ENCODE assay signal across 9 mouse cellular contexts in the genomic region with DNA sequence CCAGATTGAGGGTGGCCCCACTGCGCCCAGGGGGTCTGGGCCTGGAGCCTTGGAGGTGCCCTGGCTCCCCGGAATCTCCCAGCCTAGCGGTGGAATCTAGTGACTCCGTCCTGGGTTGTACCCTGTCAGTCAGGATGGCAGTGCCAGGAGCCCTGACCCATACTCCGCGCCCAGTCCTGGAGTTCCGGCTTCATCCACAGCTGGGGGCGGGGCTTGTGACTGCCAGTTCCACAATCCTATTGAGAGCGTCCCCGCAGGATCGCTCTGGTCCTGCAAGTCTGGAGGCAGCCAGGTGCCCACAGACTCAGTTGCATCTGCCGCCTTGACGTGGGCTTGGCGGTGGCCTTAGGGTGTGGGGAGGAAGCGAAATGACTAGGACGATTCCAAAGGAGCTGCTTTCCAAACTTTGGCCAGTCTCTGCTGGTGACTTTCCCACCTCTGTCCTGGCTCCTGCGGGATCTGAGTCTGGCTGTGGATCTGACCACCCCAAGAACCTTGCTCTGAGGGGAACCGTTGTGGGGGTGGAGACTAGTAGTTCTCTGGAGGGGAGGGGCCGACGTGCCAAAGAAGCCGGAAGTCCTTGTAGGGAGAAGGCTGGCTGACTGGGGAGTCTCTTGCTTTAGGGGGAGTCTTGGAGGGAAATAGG. TPM values are rescaled to one million over a fixed set of nuclear protein-coding genes. Genes with fewer than 3 reads are reported as not detected.
A peak's percentile ranks its signal among the peaks of the same experiment; 100 is the strongest.
DNase-seq lines count a peak whose midpoint lies in the region; ATAC-seq and TF ChIP-seq lines count a peak whose summit lies in the region.
"Had no signal": no experiment of that assay in that cellular context is flagged by ENCODE, and none has a peak within 500 bp of the region (broad histone marks: within the 10 kb centered on the region; RNA-seq: fewer than 3 reads in every experiment).

No protein-coding gene starts in this region.

- no peak for TF ChIP-seq EP300 in heart, postnatal 0 days (IDR thresholded peaks at IDR 0.05; ENCODE audit: low read depth)

- H3K27me3 ChIP-seq in forebrain, embryonic 10.5 days (ENCODE audit: poor library complexity, severe bottlenecking) = 0 out of 2 replicates have a peak, but pooled peaks cover 4% of the 10 kb centered on the region
- no peaks in the 10 kb centered on the region for H3K27me3 ChIP-seq in heart, postnatal 0 days (ENCODE audit: control insufficient read depth, insufficient read depth, low read length)
- H3K27me3 ChIP-seq in lung, embryonic 16.5 days (ENCODE audit: control insufficient read depth, insufficient read depth, low read depth, low read length) = no peaks in the 10 kb centered on the region

- H3K9ac ChIP-seq in heart, postnatal 0 days (replicated peaks; ENCODE audit: low read depth, low read length) = peak overlapping the region; percentile 83
- peak overlapping the region; percentile 84 for H3K9ac ChIP-seq in lung, embryonic 16.5 days (ENCODE audit: low read length)

- peak overlapping the region; percentile 92 for H3K4me3 ChIP-seq in forebrain, embryonic 10.5 days
- H3K4me3 ChIP-seq in heart, postnatal 0 days (ENCODE audit: low read depth, low read length) = peak overlapping the region; percentile 97
- H3K4me3 ChIP-seq in lung, embryonic 16.5 days (ENCODE audit: low read length) = peak overlapping the region; percentile 75
- H3K4me3 ChIP-seq in olfactory bulb, adult 2 months (ENCODE audit: insufficient read depth, low read depth, low read length) = peak overlapping the region; percentile 55

- under 1% methylated on average over 21 of the region's 21 CpGs for WGBS in forebrain, embryonic 10.5 days
- under 1% methylated on average over 21 of the region's 21 CpGs for WGBS in heart, postnatal 0 days
- 0% methylated on average over 21 of the region's 21 CpGs for WGBS in lung, embryonic 16.5 days
- 1% methylated on average over 21 of the region's 21 CpGs for WGBS in olfactory bulb, adult 2 months

- peak; percentile 89 for ATAC-seq in heart, postnatal 0 days (ENCODE audit: insufficient read depth, low read depth)
- ATAC-seq in lung, embryonic 16.5 days (ENCODE audit: low read depth) = peak; percentile 87

- peak; percentile 84 for DNase-seq in CD4-positive, CD25-positive, alpha-beta regulatory T cell, adult 2 months (ENCODE audit: low read depth, low spot score)
- DNase-seq in adrenal gland, postnatal 25 days = peak; percentile 93
- peak; percentile 82 for DNase-seq in forebrain, embryonic 10.5 days (ENCODE audit: extremely low spot score, low spot score)
- DNase-seq in heart, postnatal 0 days (ENCODE audit: low spot score) = peak; percentile 89
- peak; percentile 96 to 98 for DNase-seq in kidney, postnatal 36 days
- peak; percentile 67 to 80 for DNase-seq in thymus, adult 18-20 months

- TF ChIP-seq CTCF in heart, postnatal 0 days (IDR thresholded peaks at IDR 0.05; ENCODE audit: low read depth) = peak; percentile 53
- no peak for TF ChIP-seq CTCF in olfactory bulb, adult 2 months (IDR thresholded peaks at IDR 0.05; ENCODE audit: insufficient read depth, low read depth, low read length)

- peak overlapping the region; percentile 100 for H3K4me2 ChIP-seq in heart, postnatal 0 days (ENCODE audit: low read depth, low read length)
- H3K4me2 ChIP-seq in lung, embryonic 16.5 days (ENCODE audit: low read depth, low read length) = peak overlapping the region; percentile 99

- peaks cover 32% of the 10 kb centered on the region for H3K4me1 ChIP-seq in forebrain, embryonic 10.5 days
- peaks cover 24% of the 10 kb centered on the region for H3K4me1 ChIP-seq in heart, postnatal 0 days (ENCODE audit: control insufficient read depth, insufficient read depth)
- peaks cover 14% of the 10 kb centered on the region for H3K4me1 ChIP-seq in lung, embryonic 16.5 days (replicated peaks; ENCODE audit: control insufficient read depth, insufficient read depth, low read length)
- peaks cover 16% of the 10 kb centered on the region for H3K4me1 ChIP-seq in olfactory bulb, adult 2 months (ENCODE audit: control insufficient read depth, insufficient read depth, low read length)

- H3K27ac ChIP-seq in forebrain, embryonic 10.5 days = peak overlapping the region; percentile 85
- peak overlapping the region; percentile 83 for H3K27ac ChIP-seq in heart, postnatal 0 days (ENCODE audit: low read depth)
- peak overlapping the region; percentile 82 for H3K27ac ChIP-seq in lung, embryonic 16.5 days (ENCODE audit: low read length)
- H3K27ac ChIP-seq in olfactory bulb, adult 2 months (ENCODE audit: insufficient read depth, low read depth, low read length) = no peak overlapping the region

- no peaks in the 10 kb centered on the region for H3K9me3 ChIP-seq in forebrain, embryonic 10.5 days
- no peaks in the 10 kb centered on the region for H3K9me3 ChIP-seq in heart, postnatal 0 days (replicated peaks; ENCODE audit: control insufficient read depth, low read length)
- no peaks in the 10 kb centered on the region for H3K9me3 ChIP-seq in lung, embryonic 16.5 days (ENCODE audit: control insufficient read depth, low read length)

- TF ChIP-seq POLR2A in olfactory bulb, adult 2 months (IDR thresholded peaks at IDR 0.05; ENCODE audit: insufficient read depth, low read depth, low read length) = no peak

- peaks cover 42% of the 10 kb centered on the region for H3K36me3 ChIP-seq in forebrain, embryonic 10.5 days (replicated peaks)
- peaks cover 31% of the 10 kb centered on the region for H3K36me3 ChIP-seq in heart, postnatal 0 days (replicated peaks; ENCODE audit: control insufficient read depth, insufficient read depth, low read length)
- peaks cover 14% of the 10 kb centered on the region for H3K36me3 ChIP-seq in lung, embryonic 16.5 days (ENCODE audit: control insufficient read depth, insufficient read depth, low read length)

RNA-seq across cellular contexts. Expression of a gene that starts 1.1 kb away (rescaled TPM):
- 1.00 and 1.8 TPM in 2 replicates for total RNA-seq in adrenal gland, postnatal 25 days (2021)
- 0.17 and 0.58 TPM in 2 replicates for polyA plus RNA-seq in forebrain, embryonic 10.5 days (2016; fragmentation: Nextera tagmentation; extraction: Ambion mirVana)
- total RNA-seq in heart, postnatal 0 days (2014; rRNA removed; ENCODE audit: low replicate concordance) = 2.6 TPM in 1 of 2 replicates, not detected in the other
- 0.52 and 0.68 TPM in 2 replicates for polyA plus RNA-seq in heart, postnatal 0 days (2015; fragmentation: Nextera tagmentation; extraction: Ambion mirVana)
- polyA plus RNA-seq in lung, embryonic 16.5 days (2015; fragmentation: Nextera tagmentation; extraction: Ambion mirVana) = 0.13 and 0.14 TPM in 2 replicates
- not detected in 2 replicates for polyA plus RNA-seq in olfactory bulb, adult 2 months (2012; ENCODE audit: insufficient read depth, insufficient read length, low replicate concordance, missing spikeins)
- polyA plus RNA-seq: large intestine, adult 2 months had no signal

RNA-seq across cellular contexts. Expression of a gene that starts 1.1 kb away (rescaled TPM):
- total RNA-seq in adrenal gland, postnatal 25 days (2021) = 98.3 and 108 TPM in 2 replicates
- polyA plus RNA-seq in forebrain, embryonic 10.5 days (2016; fragmentation: Nextera tagmentation; extraction: Ambion mirVana) = 36.9 and 38.0 TPM in 2 replicates
- total RNA-seq in heart, postnatal 0 days (2014; rRNA removed; ENCODE audit: low replicate concordance) = 151 TPM in 2 replicates
- 95.2 and 105 TPM in 2 replicates for polyA plus RNA-seq in heart, postnatal 0 days (2015; fragmentation: Nextera tagmentation; extraction: Ambion mirVana)
- polyA plus RNA-seq in lung, embryonic 16.5 days (2015; fragmentation: Nextera tagmentation; extraction: Ambion mirVana) = 79.5 and 87.7 TPM in 2 replicates
- not detected in 2 replicates for polyA plus RNA-seq in olfactory bulb, adult 2 months (2012; ENCODE audit: insufficient read depth, insufficient read length, low replicate concordance, missing spikeins)

RNA-seq across cellular contexts. Expression of a gene that starts 13.1 kb away (rescaled TPM):
- not detected in 2 replicates for total RNA-seq in adrenal gland, postnatal 25 days (2021)
- polyA plus RNA-seq in forebrain, embryonic 10.5 days (2016; fragmentation: Nextera tagmentation; extraction: Ambion mirVana) = 1.8 and 3.2 TPM in 2 replicates
- not detected in 2 replicates for total RNA-seq in heart, postnatal 0 days (2014; rRNA removed; ENCODE audit: low replicate concordance)
- not detected in 2 replicates for polyA plus RNA-seq in heart, postnatal 0 days (2015; fragmentation: Nextera tagmentation; extraction: Ambion mirVana)
- polyA plus RNA-seq in lung, embryonic 16.5 days (2015; fragmentation: Nextera tagmentation; extraction: Ambion mirVana) = 0.14 and 1.4 TPM in 2 replicates
- polyA plus RNA-seq in olfactory bulb, adult 2 months (2012; ENCODE audit: insufficient read depth, insufficient read length, low replicate concordance, missing spikeins) = not detected in 2 replicates

RNA-seq across cellular contexts. Expression of a gene that starts 15.2 kb away (rescaled TPM):
- total RNA-seq in adrenal gland, postnatal 25 days (2021) = 10.1 and 13.2 TPM in 2 replicates
- polyA plus RNA-seq in forebrain, embryonic 10.5 days (2016; fragmentation: Nextera tagmentation; extraction: Ambion mirVana) = 4.0 and 4.8 TPM in 2 replicates
- 14.5 and 17.6 TPM in 2 replicates for total RNA-seq in heart, postnatal 0 days (2014; rRNA removed; ENCODE audit: low replicate concordance)
- 13.1 and 16.5 TPM in 2 replicates for polyA plus RNA-seq in heart, postnatal 0 days (2015; fragmentation: Nextera tagmentation; extraction: Ambion mirVana)
- polyA plus RNA-seq in lung, embryonic 16.5 days (2015; fragmentation: Nextera tagmentation; extraction: Ambion mirVana) = 4.9 and 5.4 TPM in 2 replicates
- polyA plus RNA-seq in olfactory bulb, adult 2 months (2012; ENCODE audit: insufficient read depth, insufficient read length, low replicate concordance, missing spikeins) = not detected in 2 replicates

RNA-seq across cellular contexts. Expression of a gene that starts 15.4 kb away (rescaled TPM):
- total RNA-seq in adrenal gland, postnatal 25 days (2021) = 14.3 and 18.4 TPM in 2 replicates
- polyA plus RNA-seq in forebrain, embryonic 10.5 days (2016; fragmentation: Nextera tagmentation; extraction: Ambion mirVana) = 167 and 178 TPM in 2 replicates
- total RNA-seq in heart, postnatal 0 days (2014; rRNA removed; ENCODE audit: low replicate concordance) = 103 and 117 TPM in 2 replicates
- 41.4 and 44.0 TPM in 2 replicates for polyA plus RNA-seq in heart, postnatal 0 days (2015; fragmentation: Nextera tagmentation; extraction: Ambion mirVana)
- 130 and 131 TPM in 2 replicates for polyA plus RNA-seq in lung, embryonic 16.5 days (2015; fragmentation: Nextera tagmentation; extraction: Ambion mirVana)
- not detected in 2 replicates for polyA plus RNA-seq in olfactory bulb, adult 2 months (2012; ENCODE audit: insufficient read depth, insufficient read length, low replicate concordance, missing spikeins)
